Mouse (Mus musculus) adipocyte (in vitro differentiated cells): ENCODE results near the gene Gart.
A peak's percentile ranks its signal among the peaks of the same experiment; 100 is the strongest.

Experiments
- DNase-seq: peaks from one replicate; pipeline ENCODE4 v3.0.0-alpha.2; 2016; ENCODE audit warnings: low spot score

Gart gene

GRCm38 (mm10) chr16:91606958-91607357 lies 39.8 kb downstream of the Gart start:
- no peak for DNase-seq

- no peak for DNase-seq
Measured at GRCm38 (mm10) chr16:91605156-91605555, 41.6 kb downstream of the Gart start.

- DNase-seq, result no peak
Measured at GRCm38 (mm10) chr16:91601693-91602092, 45.1 kb downstream of the Gart start.

GRCm38 (mm10) chr16:91601081-91601480 lies 45.7 kb downstream of the Gart start:
- no peak for DNase-seq

- peak; percentile 21 for DNase-seq
Measured at GRCm38 (mm10) chr16:91599242-91599641, 47.5 kb downstream of the Gart start.

- peak; percentile 98 for DNase-seq
Measured at GRCm38 (mm10) chr16:91597672-91598010, 49.1 kb downstream of the Gart start, which contains the start of gene Tmem50b. Gene Tmem50b, minus strand, starts transcription at chr16:91597800.

GRCm38 (mm10) chr16:91596779-91597671 lies 49.7 kb downstream of the Gart start:
- no peak for DNase-seq

- DNase-seq, result no peak
Measured at GRCm38 (mm10) chr16:91596397-91596778, 50.4 kb downstream of the Gart start.

- DNase-seq, result peak; percentile 44
Measured at GRCm38 (mm10) chr16:91595076-91595475, 51.7 kb downstream of the Gart start.

- no peak for DNase-seq
Measured at GRCm38 (mm10) chr16:91593262-91593661, 53.5 kb downstream of the Gart start.

GRCm38 (mm10) chr16:91592162-91592561 lies 54.6 kb downstream of the Gart start:
- no peak for DNase-seq

- no peak for DNase-seq
Measured at GRCm38 (mm10) chr16:91588703-91589102, 58.0 kb downstream of the Gart start.

GRCm38 (mm10) chr16:91587730-91588453 lies 58.9 kb downstream of the Gart start:
- DNase-seq, result no peak

- DNase-seq, result no peak
Measured at GRCm38 (mm10) chr16:91586244-91586643, 60.5 kb downstream of the Gart start.

- no peak for DNase-seq
Measured at GRCm38 (mm10) chr16:91585617-91586016, 61.1 kb downstream of the Gart start.

- no peak for DNase-seq
Measured at GRCm38 (mm10) chr16:91582307-91582706, 64.4 kb downstream of the Gart start.

GRCm38 (mm10) chr16:91578980-91579720 lies 67.6 kb downstream of the Gart start:
- DNase-seq, result peak; percentile 62

- no peak for DNase-seq
Measured at GRCm38 (mm10) chr16:91575151-91575550, 71.6 kb downstream of the Gart start.
